Mouse (Mus musculus): ENCODE measurements around the gene Mcee. TPM values are rescaled to one million over a fixed set of nuclear protein-coding genes. Genes with fewer than 3 reads are reported as not detected.

The Mcee gene
- polyA plus RNA-seq, 1 experiment: 59.5 TPM

DNA sequence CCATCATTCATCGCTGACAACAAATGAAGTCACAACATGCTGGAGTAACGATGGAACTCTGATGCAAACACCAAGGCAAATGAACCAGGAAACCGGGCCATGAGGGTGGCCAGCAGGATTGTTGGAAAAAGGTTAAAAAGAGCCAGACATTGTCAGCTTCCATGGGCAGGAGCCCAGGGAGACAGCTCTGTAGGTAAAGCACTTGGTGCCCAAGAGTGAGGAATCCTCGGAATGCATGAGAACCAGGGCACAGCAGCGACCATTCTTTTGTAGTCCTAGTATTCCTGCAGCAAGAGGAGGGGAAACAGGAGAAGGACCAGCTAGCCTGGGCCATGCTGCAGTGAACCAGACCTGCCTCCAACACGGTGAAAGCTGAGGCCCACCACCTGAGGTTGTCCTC is 33.7 kb upstream of the Mcee start:
- Histone ChIP-seq H3K27ac (ENCODE audit: insufficient read depth, low read length) (no peak overlapping the region), H3K4me1 (ENCODE audit: control insufficient read depth, insufficient read depth, low read length) (no peaks in the 10 kb centered on the region), H3K27me3 (ENCODE audit: control insufficient read depth, insufficient read depth, low read length) (no peaks in the 10 kb centered on the region), H3K4me3 (replicated peaks; ENCODE audit: insufficient read depth, low read depth, low read length) (no peak overlapping the region)
- TF ChIP-seq CTCF (IDR thresholded peaks at IDR 0.05; ENCODE audit: borderline replicate concordance, insufficient read depth, low read depth, low read length): no peak
- no peak for TF ChIP-seq POLR2A (IDR thresholded peaks at IDR 0.05; ENCODE audit: borderline replicate concordance, insufficient read depth, low read length)
- 85% methylated on average over 6 of the region's 6 CpGs for WGBS
- DNase-seq: no peak

DNA sequence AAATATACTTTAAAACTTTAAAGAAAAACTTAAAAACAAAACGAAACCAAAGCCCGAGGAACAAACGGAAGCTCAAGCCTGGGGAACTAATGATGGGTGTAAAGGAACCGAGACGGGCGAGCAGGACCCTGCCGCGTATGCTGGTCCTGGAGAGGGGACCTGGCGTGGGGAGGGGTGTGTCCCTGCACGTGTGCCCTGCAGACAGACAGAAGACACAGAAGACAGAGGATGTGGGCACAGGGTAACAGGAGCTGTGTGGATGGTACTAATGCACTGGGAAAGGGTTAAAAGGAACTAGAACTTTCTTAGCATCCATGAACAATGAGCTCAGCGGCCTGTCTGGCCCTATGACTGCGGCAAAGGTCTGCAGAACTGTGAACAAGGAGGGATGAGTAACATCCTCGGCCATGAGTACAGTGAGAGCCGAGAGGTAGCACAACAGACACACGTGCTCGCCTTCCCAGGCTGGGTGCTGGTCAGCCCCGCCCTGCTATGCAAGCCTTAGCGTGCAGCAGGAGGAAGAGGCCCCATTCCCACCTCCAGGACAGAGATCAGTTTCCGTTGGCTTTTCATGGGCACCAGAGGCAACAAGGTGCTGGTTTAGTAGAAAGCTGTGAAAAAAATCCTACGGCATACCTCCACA is 32.3 kb upstream of the Mcee start:
- no peak overlapping the region for H3K4me3 ChIP-seq (replicated peaks; ENCODE audit: insufficient read depth, low read depth, low read length)
- H3K27ac ChIP-seq (ENCODE audit: insufficient read depth, low read length): peak overlapping the region; percentile 82
- no peaks in the 10 kb centered on the region for H3K4me1 ChIP-seq (ENCODE audit: control insufficient read depth, insufficient read depth, low read length)
- no peak for DNase-seq
- no peaks in the 10 kb centered on the region for H3K27me3 ChIP-seq (ENCODE audit: control insufficient read depth, insufficient read depth, low read length)
- TF ChIP-seq POLR2A (IDR thresholded peaks at IDR 0.05; ENCODE audit: borderline replicate concordance, insufficient read depth, low read length): no peak
- no peak for TF ChIP-seq CTCF (IDR thresholded peaks at IDR 0.05; ENCODE audit: borderline replicate concordance, insufficient read depth, low read depth, low read length)
- WGBS: 87% methylated on average over 20 of the region's 20 CpGs

DNA sequence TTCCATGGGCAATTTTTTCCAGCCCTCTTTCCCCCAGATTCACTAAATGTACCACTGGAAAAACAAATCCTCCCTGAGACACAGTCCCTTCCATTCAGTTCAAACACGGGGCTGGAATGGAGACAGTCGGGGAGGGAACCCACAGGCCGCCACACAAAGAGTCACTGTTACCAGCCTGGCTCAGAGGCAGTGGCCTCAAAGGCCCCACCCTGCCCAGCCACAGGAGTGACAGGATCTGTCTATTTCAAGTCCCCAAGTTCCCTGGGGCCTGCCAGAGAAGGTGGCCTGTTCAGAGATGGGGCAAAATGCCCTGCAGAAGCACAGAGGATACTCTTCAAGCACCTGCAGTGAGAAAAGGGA is 31.8 kb upstream of the Mcee start:
- DNase-seq: peak in 1 of 2 experiments; percentile 47
- Histone ChIP-seq H3K27me3 (ENCODE audit: control insufficient read depth, insufficient read depth, low read length) (no peaks in the 10 kb centered on the region), H3K4me3 (replicated peaks; ENCODE audit: insufficient read depth, low read depth, low read length) (no peak overlapping the region), H3K27ac (ENCODE audit: insufficient read depth, low read length) (peak overlapping the region; percentile 82), H3K4me1 (ENCODE audit: control insufficient read depth, insufficient read depth, low read length) (no peaks in the 10 kb centered on the region)
- TF ChIP-seq POLR2A (IDR thresholded peaks at IDR 0.05; ENCODE audit: borderline replicate concordance, insufficient read depth, low read length): no peak
- no peak for TF ChIP-seq CTCF (IDR thresholded peaks at IDR 0.05; ENCODE audit: borderline replicate concordance, insufficient read depth, low read depth, low read length)
- WGBS: 47% methylated on average over 3 of the region's 3 CpGs

DNA sequence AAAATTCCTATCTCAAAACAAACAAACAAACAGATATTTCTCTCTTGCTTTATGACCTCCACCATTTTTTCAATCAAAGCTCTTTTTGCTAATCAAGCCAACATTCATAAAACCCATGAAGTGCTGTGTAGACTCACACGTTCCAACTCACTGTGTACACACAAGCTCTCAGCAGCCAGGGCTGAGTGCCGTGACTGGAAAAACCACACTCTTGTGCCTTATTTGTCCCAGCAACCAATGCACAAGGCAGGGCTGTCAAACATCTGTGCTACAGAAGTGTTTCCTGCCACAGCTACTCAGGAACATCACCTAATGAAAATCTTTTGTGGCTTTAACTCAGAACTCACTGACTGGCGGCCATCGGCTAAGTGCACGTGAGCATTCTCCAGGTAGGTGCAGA is 26.5 kb upstream of the Mcee start:
- no peak for DNase-seq
- Histone ChIP-seq H3K4me3 (replicated peaks; ENCODE audit: insufficient read depth, low read depth, low read length) (no peak overlapping the region), H3K4me1 (ENCODE audit: control insufficient read depth, insufficient read depth, low read length) (peaks cover 8% of the 10 kb centered on the region; the same call in 1 of the 2 replicates), H3K27ac (ENCODE audit: insufficient read depth, low read length) (no peak overlapping the region), H3K27me3 (ENCODE audit: control insufficient read depth, insufficient read depth, low read length) (no peaks in the 10 kb centered on the region)
- TF ChIP-seq POLR2A (IDR thresholded peaks at IDR 0.05; ENCODE audit: borderline replicate concordance, insufficient read depth, low read length): no peak
- 93% methylated on average over 5 of the region's 5 CpGs for WGBS

DNA sequence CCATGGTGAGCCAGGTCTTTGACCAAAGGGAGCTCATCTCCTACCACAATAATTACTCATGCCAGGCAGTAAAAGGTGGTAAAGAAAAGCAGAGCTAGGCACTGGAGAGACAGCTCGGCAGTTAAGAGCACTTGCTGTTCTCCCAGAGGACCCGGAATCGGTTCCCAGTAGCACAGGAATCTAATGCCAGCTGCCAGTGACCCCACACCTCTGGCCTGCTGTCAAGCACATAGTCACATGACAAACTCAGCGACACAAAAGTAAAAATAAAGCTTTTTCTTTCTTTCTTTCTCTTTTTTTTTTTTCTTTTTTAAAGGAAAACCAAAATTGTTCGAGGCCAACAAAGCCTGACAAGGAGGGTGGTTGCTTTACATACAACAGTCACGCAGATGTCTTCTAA is 22.6 kb upstream of the Mcee start:
- Histone ChIP-seq H3K27ac (ENCODE audit: insufficient read depth, low read length) (no peak overlapping the region), H3K27me3 (ENCODE audit: control insufficient read depth, insufficient read depth, low read length) (no peaks in the 10 kb centered on the region), H3K4me1 (ENCODE audit: control insufficient read depth, insufficient read depth, low read length) (peaks cover 8% of the 10 kb centered on the region; the same call in 1 of the 2 replicates), H3K4me3 (replicated peaks; ENCODE audit: insufficient read depth, low read depth, low read length) (no peak overlapping the region)
- no peak for DNase-seq
- 73% methylated on average over 6 of the region's 6 CpGs for WGBS
- no peak for TF ChIP-seq POLR2A (IDR thresholded peaks at IDR 0.05; ENCODE audit: borderline replicate concordance, insufficient read depth, low read length)
- TF ChIP-seq CTCF (IDR thresholded peaks at IDR 0.05; ENCODE audit: borderline replicate concordance, insufficient read depth, low read depth, low read length): no peak

DNA sequence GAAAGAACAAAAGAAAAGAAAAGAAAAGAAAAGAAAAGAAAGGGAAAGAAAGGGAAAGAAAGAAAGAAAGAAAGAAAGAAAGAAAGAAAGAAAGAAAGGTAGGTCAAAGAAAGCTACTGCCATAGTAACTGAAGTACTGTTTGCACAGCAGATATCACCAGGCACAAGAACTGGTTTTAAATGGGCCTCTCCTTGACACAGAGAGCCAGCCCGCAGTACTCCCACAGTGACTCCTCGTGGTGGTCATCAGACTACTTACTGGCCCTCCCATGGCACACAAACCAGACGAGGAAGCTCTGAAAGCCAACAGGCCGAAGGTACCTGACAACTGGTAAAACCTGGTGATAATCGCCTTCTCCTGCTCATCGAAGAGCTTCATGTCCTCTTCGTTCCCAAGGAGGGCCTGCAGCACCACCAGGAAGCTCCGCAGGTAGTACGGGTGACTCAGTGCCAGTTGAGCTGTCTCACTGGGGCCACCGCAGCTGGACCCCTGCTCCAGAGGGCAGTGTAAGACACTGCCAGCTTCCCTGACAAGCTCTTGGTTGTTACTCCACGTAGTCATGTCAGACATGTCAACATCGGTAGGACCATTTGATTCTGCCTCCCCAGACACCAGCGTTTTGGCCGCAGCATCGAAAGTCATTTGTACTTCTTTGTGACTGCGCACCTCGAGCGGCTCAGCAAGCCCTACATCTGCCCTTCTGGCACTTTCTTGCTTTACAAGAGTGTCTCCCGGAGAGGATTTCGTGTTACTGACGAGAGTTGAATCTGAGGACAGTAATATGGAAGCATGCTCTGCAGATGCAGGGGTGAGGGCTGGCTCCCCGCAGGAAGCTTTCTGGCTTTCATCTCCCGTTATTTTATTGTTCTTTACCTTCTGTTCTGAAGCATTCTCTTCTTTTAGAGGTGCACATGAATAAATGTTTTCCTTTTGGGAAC is 20.2 kb upstream of the Mcee start:
- DNase-seq: no peak
- 75% methylated on average over 23 of the region's 23 CpGs for WGBS
- H3K27me3 ChIP-seq (ENCODE audit: control insufficient read depth, insufficient read depth, low read length): no peaks in the 10 kb centered on the region
- no peak for TF ChIP-seq CTCF (IDR thresholded peaks at IDR 0.05; ENCODE audit: borderline replicate concordance, insufficient read depth, low read depth, low read length)
- no peak for TF ChIP-seq POLR2A (IDR thresholded peaks at IDR 0.05; ENCODE audit: borderline replicate concordance, insufficient read depth, low read length)
- H3K27ac ChIP-seq (ENCODE audit: insufficient read depth, low read length): no peak overlapping the region
- peaks cover 8% of the 10 kb centered on the region; the same call in 1 of the 2 replicates for H3K4me1 ChIP-seq (ENCODE audit: control insufficient read depth, insufficient read depth, low read length)
- no peak overlapping the region for H3K4me3 ChIP-seq (replicated peaks; ENCODE audit: insufficient read depth, low read depth, low read length)

DNA sequence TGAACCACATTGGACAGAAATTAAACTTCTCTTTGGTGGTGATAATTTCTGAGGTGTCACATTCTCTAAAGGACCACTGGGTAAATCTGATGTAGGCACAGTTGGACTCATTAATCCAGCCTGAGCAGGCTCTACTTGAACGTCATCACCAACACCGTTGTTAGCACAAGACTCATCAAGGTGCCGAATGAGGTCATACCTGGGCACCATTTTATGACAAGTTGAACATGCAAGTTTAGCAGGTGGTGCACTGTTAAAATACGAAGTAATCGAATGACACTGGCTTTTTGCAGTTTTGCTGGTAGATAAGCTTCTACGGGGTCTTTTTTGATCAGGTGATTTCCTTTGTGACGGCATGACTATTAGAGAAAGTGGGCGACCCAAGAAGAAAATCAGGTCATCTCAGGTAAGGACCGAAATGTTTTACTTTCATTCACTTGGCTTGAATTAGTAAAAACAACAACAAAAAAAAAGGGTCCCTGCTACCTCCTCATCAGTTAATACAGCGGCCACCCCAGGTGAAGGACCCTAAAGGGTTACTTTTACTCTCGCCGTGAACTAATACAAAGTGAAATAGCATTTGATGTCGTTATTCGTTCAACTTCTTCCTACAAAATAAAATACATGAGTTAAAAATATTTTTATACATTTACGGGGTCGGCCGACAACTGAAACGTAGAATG is 19.1 kb upstream of the Mcee start:
- WGBS: 6% methylated on average over 18 of the region's 18 CpGs
- Histone ChIP-seq H3K27ac (ENCODE audit: insufficient read depth, low read length) (peak overlapping the region; percentile 71), H3K4me1 (ENCODE audit: control insufficient read depth, insufficient read depth, low read length) (peaks cover 8% of the 10 kb centered on the region; the same call in 1 of the 2 replicates), H3K4me3 (replicated peaks; ENCODE audit: insufficient read depth, low read depth, low read length) (peak overlapping the region; percentile 79), H3K27me3 (ENCODE audit: control insufficient read depth, insufficient read depth, low read length) (no peaks in the 10 kb centered on the region)
- peak in 1 of 2 experiments; percentile 30 for DNase-seq
- TF ChIP-seq POLR2A (IDR thresholded peaks at IDR 0.05; ENCODE audit: borderline replicate concordance, insufficient read depth, low read length): no peak
- TF ChIP-seq CTCF (IDR thresholded peaks at IDR 0.05; ENCODE audit: borderline replicate concordance, insufficient read depth, low read depth, low read length): no peak

All from cerebellum, adult 2 months (tissue).